Mouse (Mus musculus): ENCODE results near the gene Ckap2.
"Not testable (repeated sequence)": the region's sequence is repeated elsewhere in the genome, so short reads cannot be mapped to it uniquely, and the experiment has no call there.

The Ckap2 gene

GRCm38 (mm10) chr8:22149643-22150344, 35.8 kb downstream of the Ckap2 start:
- DNase-seq (ENCODE audit: low read depth, low spot score), result no peak

DNA sequence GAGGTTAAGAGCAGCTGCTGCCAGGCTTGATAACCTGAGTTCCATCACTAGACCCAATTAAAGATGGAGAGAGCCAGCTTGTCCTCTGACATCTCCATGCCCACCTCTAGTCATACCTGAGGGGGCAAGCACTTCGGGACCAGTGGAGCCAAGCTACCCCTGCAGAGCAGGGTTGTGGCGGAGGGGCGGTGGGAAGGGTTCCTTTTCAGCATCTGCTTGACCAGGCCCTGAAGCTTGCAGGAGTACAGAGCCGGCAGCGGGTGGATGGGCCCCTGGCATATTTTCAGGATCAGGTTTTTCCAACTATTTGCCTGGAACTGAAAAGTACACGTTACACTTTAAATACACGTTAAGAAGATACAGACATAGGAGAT, 37.3 kb downstream of the Ckap2 start:
- DNase-seq (ENCODE audit: low read depth, low spot score), result no peak

GRCm38 (mm10) chr8:22147706-22148366, 37.8 kb downstream of the Ckap2 start:
- DNase-seq (ENCODE audit: low read depth, low spot score), result no peak

DNA sequence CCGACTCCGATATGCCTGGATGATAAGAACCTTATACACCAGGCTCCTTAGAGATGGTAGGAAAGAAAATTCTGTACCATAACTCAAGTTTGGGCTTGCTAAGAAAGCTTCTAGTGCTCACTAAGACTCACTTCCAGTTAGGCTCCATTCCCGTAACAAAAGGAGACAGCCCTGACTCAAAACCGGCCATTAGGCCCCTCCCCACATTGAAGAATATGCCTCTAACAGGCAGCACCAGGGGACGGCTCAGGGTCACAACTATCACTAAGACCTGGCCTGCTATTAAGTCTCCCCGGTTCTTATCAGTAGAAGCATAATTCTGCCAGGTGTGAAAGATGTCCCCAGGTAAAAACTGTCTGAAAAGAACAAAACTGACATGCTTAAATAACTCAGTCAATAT, 39.8 kb downstream of the Ckap2 start:
- no peak for DNase-seq (ENCODE audit: low read depth, low spot score)

GRCm38 (mm10) chr8:22143764-22144491, 41.7 kb downstream of the Ckap2 start:
- DNase-seq (ENCODE audit: low read depth, low spot score), result no peak

GRCm38 (mm10) chr8:22142592-22142991, 43.0 kb downstream of the Ckap2 start:
- DNase-seq (ENCODE audit: low read depth, low spot score), result no peak

DNA sequence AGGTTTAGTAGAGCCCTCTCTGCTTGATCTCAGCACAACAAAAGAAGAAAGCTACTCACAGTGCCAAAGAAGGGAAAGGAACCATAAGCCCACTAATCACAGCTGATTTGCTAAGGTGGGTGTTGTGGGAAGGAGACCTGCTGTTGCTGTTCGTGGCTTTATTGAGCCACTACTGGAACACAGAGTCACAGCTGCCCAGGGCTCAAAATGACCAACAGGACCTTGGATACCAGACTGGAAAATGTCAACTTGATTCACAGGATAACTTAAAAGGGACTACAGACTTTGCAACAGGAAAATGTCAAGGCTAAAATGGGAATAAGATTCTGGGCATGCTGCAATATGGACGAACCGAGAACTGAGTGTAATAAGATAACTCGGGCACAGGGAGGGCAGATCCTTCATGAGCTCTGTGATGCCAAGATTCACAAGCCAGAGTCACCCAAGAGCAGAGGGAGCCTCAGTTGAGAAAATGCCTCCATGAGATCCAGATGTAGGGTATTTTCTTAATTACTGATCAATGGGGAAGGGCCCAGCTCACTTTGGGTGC, 43.7 kb downstream of the Ckap2 start:
- DNase-seq (ENCODE audit: low read depth, low spot score), result no peak

DNA sequence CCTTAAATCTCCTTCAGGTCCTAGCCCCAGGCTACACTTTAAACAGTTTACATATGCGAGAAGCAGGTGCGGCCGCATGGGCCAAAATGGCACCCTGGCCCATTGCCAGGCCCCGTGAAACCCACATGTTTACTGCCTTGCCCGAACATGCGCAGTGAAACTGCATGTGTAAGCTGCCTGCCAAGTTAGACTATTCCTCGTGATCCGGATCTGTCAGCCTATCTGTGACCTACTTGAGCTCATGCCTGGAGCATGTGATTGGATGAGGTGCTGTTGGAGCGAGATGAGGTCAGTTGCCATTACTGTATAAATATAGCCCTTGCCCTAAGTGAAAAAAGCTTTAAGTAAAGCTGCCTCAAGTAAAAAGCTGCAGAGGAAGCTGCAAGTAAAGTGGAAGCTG, 49.2 kb downstream of the Ckap2 start:
- DNase-seq (ENCODE audit: low read depth, low spot score), result not testable (repeated sequence)

- DNase-seq (ENCODE audit: low read depth, low spot score), result no peak
These were observed 50.9 kb downstream of the Ckap2 start for GRCm38 (mm10) chr8:22134750-22135135.

DNA sequence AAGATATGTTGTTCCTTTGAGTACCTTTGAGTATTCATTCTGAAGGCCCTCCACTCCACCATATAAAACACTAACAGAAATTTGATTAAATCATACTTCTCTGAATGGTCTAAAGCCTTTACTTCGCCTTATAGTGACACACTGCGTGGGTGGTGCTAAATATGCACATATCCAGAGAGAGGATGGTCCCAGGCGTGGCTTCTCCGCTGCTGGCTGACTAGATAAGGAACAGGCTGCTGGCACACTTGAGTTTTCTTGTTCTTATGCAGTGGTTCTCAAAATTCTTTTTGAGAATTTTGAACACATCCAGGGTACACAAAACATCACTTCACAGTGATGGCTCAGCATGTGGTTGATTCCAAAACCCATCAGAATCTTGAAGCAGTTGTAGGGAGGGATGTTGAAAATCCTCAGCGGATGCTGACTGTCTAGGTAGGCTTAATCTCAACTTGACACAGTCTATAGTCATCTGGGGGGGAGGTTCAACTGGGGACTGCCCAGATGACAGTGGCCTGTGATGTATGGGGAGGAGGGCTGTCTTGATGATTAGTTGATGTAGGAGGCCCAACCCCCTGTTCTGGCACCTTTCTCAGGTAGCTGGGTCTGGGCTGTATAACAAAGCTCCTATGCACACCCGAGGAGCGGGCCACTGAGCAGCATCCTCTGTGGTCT, 51.4 kb downstream of the Ckap2 start:
- DNase-seq (ENCODE audit: low read depth, low spot score), result no peak

GRCm38 (mm10) chr8:22132062-22132461, 53.6 kb downstream of the Ckap2 start:
- no peak for DNase-seq (ENCODE audit: low read depth, low spot score)

DNA sequence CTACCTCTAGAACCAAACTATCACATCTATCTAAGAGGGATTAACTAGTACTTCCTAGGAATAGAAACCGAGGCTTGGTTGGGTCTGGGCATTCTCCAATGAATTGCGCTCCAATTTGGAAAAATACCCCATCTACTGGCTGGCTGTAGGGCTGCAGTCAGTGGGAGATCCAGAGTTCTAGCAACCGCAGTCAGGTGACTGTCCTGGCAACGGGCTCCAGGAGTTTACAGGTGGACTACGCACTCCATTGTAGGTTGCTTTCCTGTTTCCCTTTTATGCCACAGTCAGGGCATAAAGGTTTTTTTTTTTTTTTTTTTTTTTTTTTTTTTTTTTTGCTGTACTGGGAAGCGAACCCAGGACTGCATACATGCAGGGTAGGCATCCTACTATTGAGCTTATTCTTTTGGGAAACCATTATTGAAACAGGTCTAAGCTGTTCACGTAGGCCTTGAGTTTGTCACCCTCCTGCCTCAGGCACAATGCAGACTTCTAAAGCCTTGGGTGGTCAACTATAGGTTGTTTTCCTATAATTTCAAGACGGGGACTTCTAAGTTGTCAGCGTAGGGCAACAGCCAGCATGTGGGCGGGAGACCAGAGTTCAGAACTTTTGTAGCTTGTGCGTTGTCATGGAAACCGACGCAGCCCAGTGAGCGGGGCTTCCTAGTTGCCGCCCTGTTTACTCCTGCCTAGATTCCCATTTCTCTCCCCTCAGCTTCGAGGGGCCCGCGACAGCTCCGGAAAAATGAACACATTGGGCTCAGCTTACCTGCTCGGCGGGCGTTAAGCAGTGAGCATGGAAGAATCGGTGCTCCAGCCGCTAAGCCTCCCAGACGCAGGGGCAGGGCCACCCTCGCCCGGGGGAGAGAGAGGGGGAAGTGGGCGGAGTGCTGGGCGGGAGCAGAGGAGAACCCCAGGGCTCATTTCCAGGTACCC, 61.1 kb downstream of the Ckap2 start, which contains the start of gene Nek5:
TSS of gene Nek5 (minus strand) at position 834 of the 933 bp plus-strand sequence.
- DNase-seq (ENCODE audit: low read depth, low spot score), result peak; percentile 59
